Mouse (Mus musculus) c-Kit-positive CD71-positive TER-119-positive erythroid progenitor cells, embryonic 14.5 days (primary cell): ENCODE data around the gene Gpr45.
A peak's percentile ranks its signal among the peaks of the same experiment; 100 is the strongest.

ENCODE experiments used
- DNase-seq: peaks from one replicate; pipeline ENCODE4 v3.0.0-alpha.2; 2013; ENCODE audit warnings: low spot score

Gpr45 gene

GRCm38 (mm10) chr1:43047811-43048210 lies 95.1 kb downstream of the Gpr45 start:
- DNase-seq = no peak

- DNase-seq = no peak
Measured at GRCm38 (mm10) chr1:43051903-43052302, 99.2 kb downstream of the Gpr45 start.

GRCm38 (mm10) chr1:43065615-43066310 lies 113.1 kb downstream of the Gpr45 start:
- peak; percentile 8 for DNase-seq

- no peak for DNase-seq
Measured at GRCm38 (mm10) chr1:43066573-43066972, 113.9 kb downstream of the Gpr45 start.

GRCm38 (mm10) chr1:43067551-43067950 lies 114.9 kb downstream of the Gpr45 start:
- no peak for DNase-seq

GRCm38 (mm10) chr1:43070726-43071125 lies 118.1 kb downstream of the Gpr45 start:
- DNase-seq = no peak

GRCm38 (mm10) chr1:43072028-43072427 lies 119.4 kb downstream of the Gpr45 start:
- no peak for DNase-seq

- no peak for DNase-seq
Measured at GRCm38 (mm10) chr1:43072561-43072960, 119.9 kb downstream of the Gpr45 start.

- no peak for DNase-seq
Measured at GRCm38 (mm10) chr1:43074791-43075190, 122.1 kb downstream of the Gpr45 start.

- DNase-seq = no peak
Measured at GRCm38 (mm10) chr1:43078124-43078523, 125.5 kb downstream of the Gpr45 start.

- no peak for DNase-seq
Measured at GRCm38 (mm10) chr1:43082946-43083345, 130.3 kb downstream of the Gpr45 start.
